Mouse (Mus musculus) spleen, embryonic (tissue): ENCODE results near the gene Fam69b.

Experiments used
- CTCF ChIA-PET: fragments of 350-600 bp; sonication (Branson Sonifier 250); formaldehyde crosslinking; loops from one replicate; lab custom pipeline; 2022; lab: Charles Lee

Gene Fam69b

GRCm38 (mm10) chr2:26597810-26598209 is 30.4 kb upstream of the Fam69b start:
- CTCF ChIA-PET: interaction anchor here (0.7 kb wide), 1 partner anchor 369 kb away, joined by 3 read pairs; no protein-coding TSS in a partner anchor

- CTCF ChIA-PET: no interaction called here
Observed at GRCm38 (mm10) chr2:26598462-26598861, 29.8 kb upstream of the Fam69b start.

GRCm38 (mm10) chr2:26599965-26600364 is 28.3 kb upstream of the Fam69b start:
- CTCF ChIA-PET: interaction anchor here (1.4 kb wide), 1 partner anchor 19 kb away, joined by 3 read pairs; no protein-coding TSS in a partner anchor

GRCm38 (mm10) chr2:26600664-26601063 is 27.6 kb upstream of the Fam69b start:
- CTCF ChIA-PET: no interaction called here

- CTCF ChIA-PET: no interaction called here
Observed at GRCm38 (mm10) chr2:26601595-26601994, 26.7 kb upstream of the Fam69b start.

GRCm38 (mm10) chr2:26602631-26603030 is 25.6 kb upstream of the Fam69b start:
- CTCF ChIA-PET: interaction anchor here (0.7 kb wide), 1 partner anchor 29 kb away, joined by 4 read pairs; no protein-coding TSS in a partner anchor

GRCm38 (mm10) chr2:26603159-26603558 is 25.1 kb upstream of the Fam69b start:
- CTCF ChIA-PET: interaction anchor here (0.5 to 0.7 kb wide), 2 partner anchors 29 to 871 kb away, joined by 3 to 4 read pairs; no protein-coding TSS in a partner anchor

- CTCF ChIA-PET: interaction anchor here (0.5 kb wide), 1 partner anchor 870 kb away, joined by 3 read pairs; no protein-coding TSS in a partner anchor
Observed at GRCm38 (mm10) chr2:26603720-26604671, 24.3 kb upstream of the Fam69b start, which contains the start of gene Agpat2. Gene Agpat2, minus strand, starts transcription at chr2:26604417.

GRCm38 (mm10) chr2:26605331-26605730 is 22.9 kb upstream of the Fam69b start:
- CTCF ChIA-PET: no interaction called here

- CTCF ChIA-PET: interaction anchor here (0.6 kb wide), 1 partner anchor 376 kb away, joined by 3 read pairs; no protein-coding TSS in a partner anchor
Observed at GRCm38 (mm10) chr2:26606579-26606978, 21.7 kb upstream of the Fam69b start.

GRCm38 (mm10) chr2:26607056-26607910 is 21.0 kb upstream of the Fam69b start:
- CTCF ChIA-PET: no interaction called here

GRCm38 (mm10) chr2:26608781-26609180 is 19.5 kb upstream of the Fam69b start:
- CTCF ChIA-PET: no interaction called here

- CTCF ChIA-PET: no interaction called here
Observed at GRCm38 (mm10) chr2:26609261-26609661, 19.0 kb upstream of the Fam69b start.

- CTCF ChIA-PET: interaction anchor here (0.5 kb wide), 1 partner anchor 16 kb away, joined by 3 read pairs; no protein-coding TSS in a partner anchor
Observed at GRCm38 (mm10) chr2:26610526-26610925, 17.7 kb upstream of the Fam69b start.

- CTCF ChIA-PET: interaction anchor here (0.7 kb wide), 1 partner anchor 31 kb away, joined by 12 read pairs; no protein-coding TSS in a partner anchor
Observed at GRCm38 (mm10) chr2:26611054-26611453, 17.2 kb upstream of the Fam69b start.

- CTCF ChIA-PET: no interaction called here
Observed at GRCm38 (mm10) chr2:26611896-26612295, 16.4 kb upstream of the Fam69b start.

- CTCF ChIA-PET: no interaction called here
Observed at GRCm38 (mm10) chr2:26614903-26615302, 13.4 kb upstream of the Fam69b start.

- CTCF ChIA-PET: no interaction called here
Observed at GRCm38 (mm10) chr2:26615459-26616124, 12.7 kb upstream of the Fam69b start.

GRCm38 (mm10) chr2:26617331-26617730 is 10.9 kb upstream of the Fam69b start:
- CTCF ChIA-PET: no interaction called here

GRCm38 (mm10) chr2:26617928-26618327 is 10.3 kb upstream of the Fam69b start:
- CTCF ChIA-PET: no interaction called here

- CTCF ChIA-PET: no interaction called here
Observed at GRCm38 (mm10) chr2:26621246-26621645, 7.0 kb upstream of the Fam69b start.
